Mouse (Mus musculus): ENCODE data around the gene Bcas3. TPM values are rescaled to one million over a fixed set of nuclear protein-coding genes. Genes with fewer than 3 reads are reported as not detected.

The Bcas3 gene
- polyA plus RNA-seq, 1 experiment from 2014 or later, result 33.3 TPM

GRCm38 (mm10) chr11:85857997-85858698 is 505.2 kb downstream of the Bcas3 start:
- Histone ChIP-seq H3K9ac (ENCODE audit: low read depth, low read length) (0 out of 2 replicates have a peak overlapping the region, but pooled peaks have one; percentile 11), H3K27me3 (ENCODE audit: control insufficient read depth, insufficient read depth, low read length) (0 out of 2 replicates have a peak, but pooled peaks cover 2% of the 10 kb centered on the region), H3K4me2 (replicated peaks; ENCODE audit: low read depth, low read length) (no peak overlapping the region; the same call in 1 of the 2 replicates), H3K4me1 (replicated peaks; ENCODE audit: control insufficient read depth, insufficient read depth, low read length) (no peaks in the 10 kb centered on the region; the same call in 1 of the 2 replicates), H3K9me3 (ENCODE audit: control insufficient read depth, low read length) (no peaks in the 10 kb centered on the region), H3K4me3 (ENCODE audit: low read depth, low read length) (no peak overlapping the region), H3K36me3 (ENCODE audit: control insufficient read depth, insufficient read depth, low read length) (no peaks in the 10 kb centered on the region), H3K27ac (ENCODE audit: low read depth, low read length) (no peak overlapping the region)
- 20% methylated on average over 6 of the region's 6 CpGs for WGBS
- peak; percentile 73 for ATAC-seq (ENCODE audit: low FRiP score)
- DNase-seq (ENCODE audit: low spot score), result peak; percentile 68

- H3K27me3 ChIP-seq (ENCODE audit: control insufficient read depth, insufficient read depth, low read length), result no peaks in the 10 kb centered on the region
- no peaks in the 10 kb centered on the region for H3K9me3 ChIP-seq (ENCODE audit: control insufficient read depth, low read length)
- no peak overlapping the region for H3K4me3 ChIP-seq (ENCODE audit: low read depth, low read length)
- no peaks in the 10 kb centered on the region for H3K36me3 ChIP-seq (ENCODE audit: control insufficient read depth, insufficient read depth, low read length)
- H3K27ac ChIP-seq (ENCODE audit: low read depth, low read length), result no peak overlapping the region
- no peak for ATAC-seq (ENCODE audit: low FRiP score)
- H3K9ac ChIP-seq (ENCODE audit: low read depth, low read length), result no peak overlapping the region
- no peak for DNase-seq (ENCODE audit: low spot score)
- no peak overlapping the region for H3K4me2 ChIP-seq (replicated peaks; ENCODE audit: low read depth, low read length)
- H3K4me1 ChIP-seq (replicated peaks; ENCODE audit: control insufficient read depth, insufficient read depth, low read length), result no peaks in the 10 kb centered on the region
- 37% methylated on average over 7 of the region's 7 CpGs for WGBS
Measured at GRCm38 (mm10) chr11:85864363-85864762, 511.4 kb downstream of the Bcas3 start.

Other genes starting within 250 kb of the Bcas3 start
- gene Usp32, start 213.0 kb upstream of the Bcas3 start, polyA plus RNA-seq (2014; fragmentation: Nextera tagmentation; extraction: Ambion mirVana), result 9.4 and 13.2 TPM in 2 replicates
- 0.26 and 0.39 TPM in 2 replicates for gene 1700125H20Rik, start 182.8 kb upstream of the Bcas3 start, polyA plus RNA-seq (2014; fragmentation: Nextera tagmentation; extraction: Ambion mirVana)
- 65.0 and 65.5 TPM in 2 replicates for gene Appbp2, start 118.0 kb upstream of the Bcas3 start, polyA plus RNA-seq (2014; fragmentation: Nextera tagmentation; extraction: Ambion mirVana)
- 26.5 and 28.4 TPM in 2 replicates for gene Ppm1d, start 41.9 kb upstream of the Bcas3 start, polyA plus RNA-seq (2014; fragmentation: Nextera tagmentation; extraction: Ambion mirVana)